Mouse (Mus musculus) right cerebral cortex, postnatal 25 days (tissue): ENCODE measurements at regions not wholly inside any gene's neighbourhood (a gene's known extent, or its start where the extent isn't known, plus 50 kb on each side); places are given as distances from the start of the nearest gene placed in this dataset.

Source experiments
- DNase-seq: peaks from one replicate; pipeline ENCODE4 v3.0.0; 2022

DNA sequence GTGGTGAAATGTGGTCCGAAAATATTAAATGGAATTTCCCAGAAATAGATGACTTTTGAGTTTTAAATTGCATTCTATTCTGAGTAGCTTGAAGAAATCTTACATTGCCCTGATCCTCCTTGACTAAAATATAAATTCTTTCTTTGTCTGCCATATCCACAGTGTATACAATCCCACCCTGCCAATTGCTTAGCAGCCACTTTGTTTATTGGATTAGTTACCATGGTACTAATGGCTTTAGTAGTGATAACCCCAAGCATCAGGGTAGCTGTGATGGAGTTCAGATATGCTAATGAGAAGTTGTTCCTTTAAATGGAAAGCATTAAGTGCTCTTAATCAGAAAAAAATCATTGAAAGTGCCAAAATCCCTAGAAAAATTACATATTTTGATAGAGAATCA is 277.4 kb upstream of the Pitrm1 start:
- no peak for DNase-seq

DNA sequence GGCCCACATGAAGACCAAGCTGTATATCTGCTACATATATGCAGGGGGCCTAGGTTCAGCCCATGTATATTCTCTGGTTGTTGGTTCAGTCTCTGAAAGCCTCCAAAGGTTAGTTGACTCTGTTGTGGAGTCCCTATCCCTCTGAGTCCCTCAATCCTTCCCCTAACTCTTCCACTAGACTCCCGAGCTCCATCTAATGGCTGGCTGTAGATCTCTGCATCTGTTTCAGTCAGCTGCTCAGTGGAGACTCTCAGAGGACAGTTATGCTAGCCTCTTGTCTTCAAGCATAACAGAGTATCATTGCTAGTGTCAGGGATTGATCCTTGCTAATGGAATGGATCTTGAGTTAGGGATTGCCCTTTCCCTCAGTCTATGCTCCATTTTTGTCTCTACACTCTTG is 275.0 kb upstream of the Pitrm1 start:
- no peak for DNase-seq

DNA sequence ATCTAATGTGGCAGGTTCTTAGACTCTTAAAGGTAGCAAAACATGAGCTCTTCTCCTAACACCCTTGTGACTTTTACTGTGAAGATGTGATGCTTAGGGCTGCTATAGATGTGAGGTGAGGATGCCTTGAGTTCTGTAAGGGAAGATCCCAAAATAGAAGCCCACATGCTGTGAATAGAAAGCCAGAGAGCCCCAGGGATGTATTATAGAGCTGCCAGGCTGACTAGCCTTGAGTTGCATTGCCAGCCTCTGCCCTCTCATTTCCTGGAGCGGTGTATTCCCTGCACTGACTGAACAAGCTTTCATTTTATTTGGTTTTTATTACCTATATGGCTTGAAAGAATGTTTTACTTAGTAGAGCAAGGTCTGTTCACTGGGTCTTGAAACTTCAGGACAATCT is 267.9 kb upstream of the Pitrm1 start:
- DNase-seq, result no peak

DNA sequence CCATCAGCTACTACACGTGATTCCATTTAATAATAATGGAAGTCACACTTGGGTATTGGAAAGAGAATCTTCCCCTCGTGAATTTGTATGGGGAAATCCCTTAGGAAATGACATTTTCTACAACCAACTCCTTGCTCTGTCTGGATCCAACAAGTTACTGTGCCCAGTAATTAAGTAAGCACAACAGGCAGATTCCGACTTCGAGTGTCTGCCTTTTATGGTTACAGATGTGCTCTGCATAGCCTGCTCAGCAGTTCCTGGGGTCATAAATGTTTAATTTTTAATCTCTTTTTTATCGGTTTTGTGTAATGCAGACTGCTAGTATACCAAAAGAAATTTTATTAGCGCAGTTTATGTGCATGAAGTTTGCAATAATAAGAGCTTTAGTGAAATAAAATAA is 259.8 kb upstream of the Pitrm1 start:
- no peak for DNase-seq

DNA sequence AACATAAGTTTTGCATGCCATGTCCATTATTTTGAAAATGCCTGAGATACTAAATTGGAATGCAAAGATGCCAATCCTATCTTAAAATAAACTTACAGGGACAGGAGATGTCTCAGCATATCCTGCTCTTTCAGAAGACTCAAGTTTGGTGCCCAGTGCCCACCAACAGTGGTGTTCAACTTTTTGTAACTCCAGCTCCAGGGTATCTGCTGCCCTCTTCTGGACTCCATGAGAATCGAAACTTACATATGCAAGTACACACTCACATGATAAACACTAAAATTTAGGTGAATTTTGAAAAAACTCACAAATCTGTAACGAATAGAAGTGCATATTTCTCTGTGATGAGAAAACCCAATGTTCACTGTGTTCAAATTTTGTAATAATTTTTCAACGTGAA is 255.9 kb upstream of the Pitrm1 start:
- no peak for DNase-seq

DNA sequence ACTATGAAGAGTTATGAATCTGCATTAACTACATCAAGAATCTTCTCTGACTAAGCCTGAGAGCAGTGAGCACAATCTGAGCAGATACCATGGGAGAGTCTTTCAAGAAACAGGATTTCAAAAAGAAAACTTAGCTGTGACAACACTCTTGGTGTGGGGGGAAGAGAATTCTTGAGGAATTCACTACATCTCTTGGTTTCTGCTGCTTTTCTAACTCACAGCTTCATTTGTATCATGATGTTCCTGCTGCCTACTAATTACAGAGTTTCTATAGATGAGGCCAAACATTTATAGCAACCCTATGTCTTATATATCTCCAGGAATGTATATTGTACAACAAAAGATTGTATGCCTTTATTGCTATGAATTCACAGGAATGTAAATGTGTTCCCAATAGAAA is 242.2 kb upstream of the Pitrm1 start:
- no peak for DNase-seq

DNA sequence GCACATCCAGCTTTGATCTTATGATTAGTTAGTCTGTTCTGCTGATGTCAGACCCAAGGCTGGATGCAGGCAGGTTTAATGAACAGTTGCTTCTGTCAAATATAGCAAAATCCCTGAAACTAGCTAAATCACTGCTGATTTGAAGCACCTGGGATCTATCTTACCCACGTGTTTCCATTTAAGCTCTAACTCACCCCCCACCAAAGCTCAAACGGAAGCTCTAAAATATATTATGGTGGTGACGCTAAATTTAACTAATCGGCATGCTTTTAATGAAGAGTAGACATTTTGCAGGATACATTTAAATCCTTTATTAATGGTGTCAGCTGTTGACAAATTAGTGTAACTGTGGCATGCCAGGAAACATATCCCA is 241.3 kb upstream of the Pitrm1 start:
- DNase-seq, result no peak

DNA sequence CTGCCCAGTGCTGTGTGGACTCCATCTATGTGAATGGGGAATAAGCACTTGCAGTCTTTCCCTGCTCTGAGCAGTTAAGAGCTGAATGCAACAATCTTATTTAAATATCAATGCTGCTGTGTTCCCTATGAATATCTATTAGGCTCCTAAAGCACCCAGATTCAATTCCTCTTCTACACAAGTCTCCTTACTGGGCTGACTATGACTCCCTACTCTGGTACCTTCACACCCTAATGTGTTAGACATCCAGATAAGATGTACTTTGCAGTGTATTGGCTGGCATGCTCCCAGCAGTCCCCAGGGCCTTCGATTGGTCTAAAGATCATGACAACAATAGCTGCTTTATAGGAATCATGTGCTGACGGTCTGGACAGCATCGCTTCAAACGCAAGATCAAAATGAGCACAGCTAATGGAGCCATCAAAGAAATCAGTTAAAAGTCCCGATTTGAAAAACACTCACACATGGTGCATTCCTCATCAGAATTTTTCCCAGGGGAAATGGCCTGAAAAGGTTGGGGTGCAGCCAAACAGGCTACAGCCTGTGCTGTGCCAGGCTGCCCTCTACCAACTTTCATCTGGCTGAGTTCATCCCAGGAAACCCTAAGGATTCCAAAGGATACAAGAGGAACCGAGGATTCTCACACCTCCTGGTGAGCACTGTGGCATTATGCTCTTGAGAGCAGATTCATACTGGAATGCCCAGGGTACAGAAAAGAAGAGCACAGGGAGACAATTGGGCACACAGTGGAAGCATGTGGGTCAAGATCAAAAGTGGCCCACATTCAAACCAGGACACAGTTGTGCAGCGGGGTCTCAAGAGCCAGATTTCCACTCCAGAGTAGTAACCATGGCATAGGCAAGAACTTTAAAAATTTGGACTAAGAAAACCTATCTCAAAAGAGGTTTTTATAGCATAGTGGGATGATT is 240.7 kb upstream of the Pitrm1 start:
- DNase-seq, result no peak

DNA sequence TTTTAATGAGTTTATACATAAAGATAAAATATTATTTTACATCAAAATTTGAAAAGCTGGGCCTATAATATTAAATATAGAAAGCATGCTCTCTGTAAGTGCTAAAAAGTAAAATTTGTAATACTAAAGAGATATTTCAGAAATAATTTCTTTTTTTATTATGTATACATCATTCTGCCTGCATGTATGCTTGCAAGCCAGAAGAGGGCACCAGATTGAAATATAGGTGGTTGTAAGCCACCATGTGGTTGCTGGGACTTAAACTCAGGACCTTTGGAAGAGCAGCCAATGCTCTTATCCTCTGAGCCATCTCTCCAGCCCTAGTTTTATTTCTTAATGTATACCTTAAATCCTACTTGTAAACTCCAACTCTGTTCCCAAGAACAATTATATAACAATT is 231.7 kb upstream of the Pitrm1 start:
- no peak for DNase-seq

DNA sequence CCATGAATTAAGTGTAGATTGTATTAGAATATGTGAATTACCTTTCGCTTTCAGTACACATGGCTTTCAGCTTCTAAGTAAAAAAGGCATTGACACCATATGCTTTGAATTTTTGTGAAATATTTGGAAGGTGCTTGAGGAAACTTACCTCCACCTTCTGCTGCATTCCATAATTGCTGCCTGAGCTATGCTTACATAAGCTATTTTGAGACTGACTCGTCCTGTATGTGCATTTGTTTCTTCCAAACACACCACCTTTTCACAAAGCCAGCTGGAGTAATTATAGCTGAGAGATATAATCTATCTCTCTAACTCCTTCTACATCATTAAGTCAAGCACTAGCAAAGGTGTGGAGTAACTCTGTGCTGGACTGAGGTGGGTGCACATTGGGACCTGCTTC is 224.0 kb upstream of the Pitrm1 start:
- no peak for DNase-seq

DNA sequence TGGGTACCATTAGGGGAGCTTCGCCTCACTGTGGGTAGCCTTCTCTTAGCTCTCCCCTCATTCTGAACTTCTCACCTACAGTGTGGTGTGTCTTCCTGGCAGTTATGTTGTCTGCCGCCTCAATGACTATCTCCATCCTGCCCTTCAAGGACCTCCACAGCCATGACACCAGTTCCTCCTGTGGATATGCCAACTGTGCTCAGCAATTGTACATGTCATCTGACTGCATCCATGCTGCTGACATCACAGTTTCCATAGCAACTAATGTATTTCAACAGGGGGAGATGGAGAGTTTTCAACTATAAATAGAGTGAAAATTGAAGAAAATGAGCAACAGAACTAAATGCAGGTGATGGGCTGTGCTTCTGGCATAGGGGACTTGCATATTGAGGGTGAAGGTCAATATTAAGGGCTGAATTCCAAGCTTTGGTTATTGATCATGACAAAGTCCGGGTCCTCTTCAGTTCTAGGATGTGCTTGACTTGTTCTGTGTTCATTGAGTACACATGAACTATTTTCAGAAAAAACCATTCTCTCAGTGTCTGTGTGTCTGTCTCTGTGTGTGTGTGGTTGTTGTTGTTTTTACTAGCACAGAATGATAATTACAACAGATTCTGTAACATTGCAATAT is 217.5 kb upstream of the Pitrm1 start:
- DNase-seq, result no peak

DNA sequence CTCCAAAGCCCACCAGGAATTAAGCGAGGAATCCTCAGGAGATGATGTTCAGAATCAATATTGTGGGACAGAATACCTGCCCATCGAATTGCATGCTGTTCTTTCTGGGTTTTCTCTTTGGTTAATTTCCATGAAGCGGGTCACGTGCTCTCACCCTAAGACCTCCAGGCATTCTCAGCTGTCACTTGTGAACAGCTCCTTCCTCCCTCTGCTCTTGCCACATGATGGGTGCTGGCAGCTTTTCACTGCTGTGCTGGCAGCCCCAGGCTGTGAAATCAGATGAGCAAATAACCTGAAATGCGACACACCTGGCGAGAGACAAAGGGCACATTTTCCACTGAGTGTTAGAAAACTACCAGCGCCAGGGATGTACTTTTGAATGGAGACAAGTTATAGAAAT is 207.8 kb upstream of the Pitrm1 start:
- DNase-seq, result no peak

DNA sequence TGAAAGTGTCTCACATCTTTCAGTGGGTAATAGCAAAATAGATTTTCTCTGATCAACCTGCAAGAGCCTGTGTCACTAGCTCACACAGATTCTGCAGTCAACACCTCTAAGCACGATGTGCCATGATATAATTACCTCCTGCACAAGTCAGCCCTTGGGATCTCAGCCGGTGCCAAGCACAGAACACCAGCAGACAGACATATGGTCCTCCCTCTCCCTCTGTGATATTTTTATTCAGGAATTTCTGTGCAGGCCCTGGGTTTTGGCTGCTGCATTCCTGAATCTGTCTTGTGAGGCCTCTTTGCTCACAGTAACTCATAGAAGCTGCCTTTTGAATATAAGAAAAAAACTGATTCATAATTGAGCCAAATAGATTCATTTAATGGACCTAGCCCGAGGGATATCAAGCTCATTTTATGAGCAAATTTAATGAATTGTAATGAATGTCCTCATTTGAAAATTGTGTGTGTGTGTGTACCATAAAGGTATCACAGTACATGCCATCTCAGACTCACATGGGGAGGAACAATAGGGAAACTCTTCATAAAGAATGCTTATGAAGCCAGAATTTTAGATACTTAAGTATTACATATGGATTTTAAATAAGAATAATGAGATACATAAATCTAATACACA is 206.7 kb upstream of the Pitrm1 start:
- peak; percentile 72 for DNase-seq

DNA sequence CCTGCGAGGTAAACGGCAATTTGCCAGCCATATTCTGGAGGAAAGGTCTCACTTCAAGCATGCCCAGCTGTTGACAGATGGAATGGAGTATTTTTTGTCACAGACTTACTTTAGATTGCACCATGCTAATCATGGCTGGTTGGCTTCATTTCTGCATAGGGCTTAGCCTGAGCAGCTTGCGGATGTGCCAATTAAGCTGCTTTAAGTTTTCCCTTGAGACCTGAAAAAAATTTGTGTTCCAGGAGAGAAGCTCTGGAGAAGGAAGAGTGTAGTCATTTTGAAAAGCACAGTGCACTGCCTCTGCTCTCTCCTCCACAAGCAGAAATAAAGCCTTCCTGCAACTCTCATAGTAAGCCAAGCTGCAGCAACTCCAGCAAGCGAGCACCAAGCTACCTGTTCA is 182.8 kb upstream of the Pitrm1 start:
- DNase-seq, result peak; percentile 8

DNA sequence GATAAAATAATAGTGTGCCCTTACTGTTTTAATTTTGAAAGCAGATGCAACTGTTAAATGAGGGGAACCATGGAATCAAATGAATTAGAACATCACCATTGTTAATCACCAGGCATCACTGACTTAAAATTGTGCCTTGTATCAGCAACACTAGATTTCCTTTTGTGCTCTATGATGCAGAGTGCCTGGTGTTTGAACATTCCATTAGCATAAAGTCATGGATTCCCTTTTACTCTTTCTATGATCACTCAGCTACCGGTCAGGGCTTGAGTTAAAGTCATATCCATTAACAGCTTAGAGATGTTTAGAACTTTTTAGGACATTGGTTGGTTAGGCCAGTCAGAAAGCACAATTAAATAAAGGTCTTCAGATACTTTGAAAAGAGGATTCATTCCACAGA is 180.3 kb upstream of the Pitrm1 start:
- DNase-seq, result no peak

DNA sequence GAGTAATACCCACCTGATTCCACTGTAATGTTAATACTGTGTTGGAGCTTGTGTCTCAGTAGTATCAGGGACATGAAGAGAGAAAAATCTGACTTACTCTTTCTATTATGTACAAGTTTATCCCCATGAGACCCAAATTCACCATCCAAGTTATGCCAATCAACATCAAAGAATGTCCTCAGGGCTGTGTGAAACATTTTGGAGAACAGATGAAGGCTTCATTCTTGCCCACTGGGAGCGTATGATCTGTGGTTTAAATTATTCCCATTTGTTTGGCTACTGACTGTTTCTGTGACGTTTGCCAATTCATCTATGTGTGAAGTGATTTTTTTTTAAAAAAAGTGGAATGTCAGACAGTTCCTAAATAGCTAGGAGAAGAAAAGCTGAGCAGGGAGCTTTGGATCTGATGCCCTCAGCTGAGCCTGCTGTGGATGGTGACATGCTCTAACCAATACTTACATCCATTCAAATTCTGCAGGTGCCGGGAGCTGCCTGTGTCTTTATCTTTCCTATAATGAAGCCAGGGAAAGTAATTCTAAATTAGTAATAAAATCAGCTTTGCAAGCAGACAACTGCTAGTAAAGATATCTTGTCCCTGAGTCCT is 173.3 kb upstream of the Pitrm1 start:
- no peak for DNase-seq

DNA sequence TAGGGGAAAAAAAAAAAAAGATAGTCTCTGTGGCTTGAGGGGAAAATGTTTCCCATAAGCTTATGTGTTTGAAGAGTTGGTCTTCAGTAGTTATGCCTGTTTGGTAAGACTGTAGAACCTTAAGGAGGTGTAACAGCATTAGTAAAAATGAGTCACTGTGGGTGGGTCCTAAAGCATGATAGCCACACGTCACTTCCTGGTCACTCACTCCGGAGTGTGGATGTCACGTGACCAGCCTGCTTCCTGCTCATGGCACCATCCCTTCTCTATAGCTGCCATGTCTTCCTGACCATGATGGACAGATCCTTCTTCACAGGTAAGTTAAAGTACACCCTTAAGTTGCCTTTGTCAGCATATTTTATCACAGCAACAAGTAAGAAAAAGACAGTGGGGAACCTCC is 170.0 kb upstream of the Pitrm1 start:
- DNase-seq, result no peak

DNA sequence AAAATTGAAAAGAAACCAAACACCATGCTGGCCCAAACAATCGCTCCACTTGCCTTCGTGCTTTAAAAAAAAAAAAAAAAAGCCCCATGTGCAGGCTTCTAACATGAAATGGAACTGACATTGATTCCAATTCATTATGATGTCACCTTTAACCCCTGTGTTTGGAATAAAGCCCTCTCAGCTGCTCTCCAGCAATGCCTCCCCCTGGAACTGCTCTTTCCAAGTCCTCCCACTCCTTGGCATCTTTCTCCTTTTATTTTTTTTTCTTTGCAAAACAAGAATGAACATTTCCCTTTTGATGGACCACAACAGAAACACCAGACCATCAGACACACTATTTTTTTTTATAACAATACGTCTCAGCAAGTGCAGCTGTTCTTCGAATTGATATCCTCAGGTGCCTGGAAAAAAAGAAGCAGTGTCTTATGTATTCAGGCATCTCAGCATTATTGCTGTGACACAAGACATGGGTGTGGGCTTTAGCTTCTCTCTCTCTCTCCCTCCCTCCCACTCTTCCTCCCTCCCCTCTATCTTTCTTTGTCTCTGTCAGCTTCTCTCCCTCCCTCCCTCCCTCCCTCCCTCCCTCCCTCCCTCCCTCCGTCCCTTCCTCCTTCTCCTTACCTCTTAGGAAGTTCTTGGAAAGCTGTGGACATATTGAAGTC is 152.3 kb upstream of the Pitrm1 start:
- no peak for DNase-seq

DNA sequence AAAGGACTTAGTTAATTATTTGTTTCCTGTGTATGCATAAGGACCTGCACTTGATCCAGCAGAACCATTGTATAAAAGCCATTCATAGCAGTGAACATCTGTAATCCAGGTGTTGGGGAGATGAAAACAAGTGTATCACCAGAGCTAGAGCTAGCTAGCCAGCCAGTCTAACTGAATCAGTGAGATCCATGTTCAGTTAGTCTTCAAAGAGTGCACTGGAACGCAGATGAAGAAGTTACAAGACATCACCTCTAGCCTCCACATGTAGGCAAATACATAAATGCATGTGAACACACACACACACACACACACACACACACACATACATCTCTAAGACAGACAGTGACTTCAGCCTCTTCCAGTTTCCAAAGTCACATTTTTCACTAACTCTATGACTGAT is 150.3 kb upstream of the Pitrm1 start:
- no peak for DNase-seq

DNA sequence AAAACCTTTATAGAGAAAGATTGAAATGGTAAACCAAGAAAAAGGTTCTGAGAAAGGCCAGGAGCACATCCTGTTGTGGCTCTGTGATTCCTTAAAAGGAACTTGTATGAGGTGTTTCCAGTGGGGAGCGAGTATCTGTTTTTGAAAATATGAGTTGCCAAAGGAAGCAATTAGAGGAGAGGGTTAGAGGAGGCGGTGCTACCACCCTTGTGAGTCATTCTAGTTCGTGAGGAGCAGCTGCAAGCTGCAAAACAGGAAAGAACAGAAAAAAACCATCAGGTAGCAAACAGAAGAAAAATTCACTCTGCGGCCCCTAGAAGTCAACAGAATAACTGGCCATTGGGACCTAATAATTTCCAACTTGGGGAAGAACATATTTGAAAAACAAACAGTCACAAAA is 116.1 kb upstream of the Pitrm1 start:
- peak; percentile 14 for DNase-seq

DNA sequence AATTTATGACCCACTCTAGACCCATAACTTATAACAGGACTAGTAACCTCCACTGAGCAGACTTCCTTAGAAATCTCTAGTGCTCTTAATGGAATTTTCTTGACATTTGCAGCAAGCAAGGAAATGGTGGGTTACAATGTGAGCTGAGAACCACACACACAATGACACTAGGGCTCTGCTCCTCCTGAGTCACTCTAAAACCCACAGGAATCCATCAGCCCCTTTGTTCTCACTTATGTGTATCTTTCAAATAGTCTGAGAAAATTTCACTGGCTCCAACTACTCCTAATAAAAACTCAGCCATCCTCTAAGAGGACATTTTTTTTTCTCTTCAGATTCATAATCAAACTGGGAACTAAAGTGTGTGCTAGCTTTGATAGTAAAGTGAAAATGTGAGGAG is 101.0 kb upstream of the Pitrm1 start:
- DNase-seq, result no peak

DNA sequence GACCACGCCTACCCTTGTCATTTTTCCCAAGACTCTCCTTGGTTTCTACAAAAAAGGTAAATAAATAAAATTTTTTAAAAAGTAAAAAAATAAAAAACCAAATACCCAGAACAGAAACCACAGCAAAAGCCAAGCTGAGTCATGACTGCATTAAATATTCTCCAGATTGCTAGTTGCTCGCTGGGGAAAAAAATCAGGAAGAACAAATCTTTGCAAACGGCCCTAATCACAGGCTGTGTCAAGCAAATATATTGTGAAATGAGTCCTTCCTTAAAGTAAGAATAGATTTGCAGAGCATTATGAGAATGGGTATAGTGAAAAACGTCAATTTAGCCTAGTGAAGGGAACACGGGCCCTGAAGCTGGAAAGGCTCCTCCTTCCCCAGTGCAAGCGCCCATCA is 86.6 kb upstream of the Pitrm1 start:
- no peak for DNase-seq

DNA sequence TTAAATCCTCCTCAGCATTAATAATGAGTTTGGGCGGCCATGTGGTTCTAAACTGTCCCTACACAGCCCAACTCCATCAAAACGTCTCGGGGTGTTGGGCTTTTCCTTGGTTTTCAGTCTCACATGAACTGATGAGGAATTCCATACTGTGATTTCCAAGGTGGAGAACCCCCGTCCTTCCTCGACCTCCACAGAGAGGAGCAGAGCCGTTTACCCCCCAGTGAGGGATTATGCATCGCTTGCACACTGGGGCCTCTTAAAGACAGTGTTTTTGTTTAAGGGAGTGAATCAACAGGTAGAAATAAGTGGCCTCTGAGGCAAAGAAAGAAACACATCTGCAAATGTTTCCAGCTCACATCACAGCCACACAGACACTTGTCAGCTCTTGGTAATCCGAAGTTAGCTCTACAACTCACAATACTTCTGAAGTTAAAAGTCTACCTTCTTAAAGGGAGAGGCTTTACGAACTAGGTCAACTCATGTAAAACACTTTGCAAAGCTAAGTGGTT is 82.0 kb upstream of the Pitrm1 start:
- no peak for DNase-seq
